Mouse (Mus musculus) heart, embryonic 10.5 days (tissue): ENCODE results near the gene Gatb. TPM values are rescaled to one million over a fixed set of nuclear protein-coding genes. Genes with fewer than 3 reads are reported as not detected.

ENCODE experiments used
- DNase-seq: peaks from one replicate; pipeline ENCODE4 v3.0.0-alpha.2; 2017; ENCODE audit warnings: low spot score
- H3K27ac ChIP-seq: fragments of 300-500 bp; sonication (generic); 2 replicates; pipeline ENCODE4 v1.5.1; 2016; ENCODE audit warnings: mild to moderate bottlenecking
- H3K27me3 ChIP-seq: fragments of 300-500 bp; sonication (generic); 2 replicates; pipeline ENCODE4 v1.6.1; 2016; ENCODE audit warnings: mild to moderate bottlenecking; ENCODE audit not compliant: poor library complexity, insufficient read depth, severe bottlenecking
- H3K36me3 ChIP-seq: fragments of 300-500 bp; sonication (generic); 2 replicates; pipeline ENCODE4 v1.6.1; 2016; ENCODE audit warnings: mild to moderate bottlenecking, moderate library complexity
- H3K4me1 ChIP-seq: fragments of 300-500 bp; sonication (generic); 2 replicates; pipeline ENCODE4 v1.6.1; 2016; ENCODE audit warnings: mild to moderate bottlenecking
- H3K4me3 ChIP-seq: fragments of 300-500 bp; sonication (generic); 2 replicates; pipeline ENCODE4 v1.5.1; 2016; ENCODE audit warnings: mild to moderate bottlenecking, moderate library complexity
- H3K9me3 ChIP-seq: fragments of 300-500 bp; sonication (generic); 2 replicates; pipeline ENCODE4 v1.6.1; 2016; ENCODE audit warnings: mild to moderate bottlenecking, moderate library complexity
- WGBS: fragments of 180-500 bp; shearing (Covaris S2); methylation state at CpG from one replicate; pipeline ENCODE4 v1.1.7; 2016; 5-methylcytosine and 5-hydroxymethylcytosine counted together
- polyA plus RNA-seq: library from polyadenylated mRNA; unstranded; fragments of >200 nt; fragmentation: Nextera tagmentation; extraction: Ambion mirVana; gene quantifications from 2 replicates; pipeline ENCODE4 v1.2.1, GENCODE M21; 2016

Gatb gene
- polyA plus RNA-seq, 1 experiment from 2014 or later: 32.3 TPM

- peaks cover 10% of the 10 kb centered on the region for H3K4me1 ChIP-seq
- H3K9me3 ChIP-seq: no peaks in the 10 kb centered on the region
- no peak overlapping the region for H3K4me3 ChIP-seq
- H3K27me3 ChIP-seq: no peaks in the 10 kb centered on the region
- no peak overlapping the region for H3K27ac ChIP-seq
- 87% methylated on average over 4 of the region's 4 CpGs for WGBS
- H3K36me3 ChIP-seq: no peaks in the 10 kb centered on the region
- DNase-seq: peak; percentile 62
Observed at GRCm38 (mm10) chr3:85698496-85698895, 124.6 kb downstream of the Gatb start.

- no peaks in the 10 kb centered on the region for H3K9me3 ChIP-seq
Observed at GRCm38 (mm10) chr3:85703141-85703882, 129.4 kb downstream of the Gatb start.

More at GRCm38 (mm10) chr3:85703141-85703882, 129.4 kb downstream of the Gatb start:
- Histone ChIP-seq H3K36me3 (no peaks in the 10 kb centered on the region), H3K27ac (peak overlapping the region; percentile 37; the same call in 1 of the 2 replicates), H3K27me3 (no peaks in the 10 kb centered on the region), H3K4me3 (no peak overlapping the region), H3K4me1 (peaks cover 8% of the 10 kb centered on the region)
- peak; percentile 71 for DNase-seq
- WGBS: 53% methylated on average over 6 of the region's 6 CpGs

Other genes with a start within 250 kb of the Gatb start
- 1.7 and 2.1 TPM in 2 replicates for gene Fam160a1, start 243.2 kb downstream of the Gatb start, polyA plus RNA-seq